Mouse (Mus musculus) liver, adult 2 months (tissue): ENCODE results near the gene Cct3. TPM values are rescaled to one million over a fixed set of nuclear protein-coding genes. Genes with fewer than 3 reads are reported as not detected.
"Not testable (repeated sequence)": the region's sequence is repeated elsewhere in the genome, so short reads cannot be mapped to it uniquely, and the experiment has no call there.

Experiments
- DNase-seq: peaks from one replicate; pipeline ENCODE4 v3.0.0-alpha.2; 2011; ENCODE audit warnings: low read depth, low spot score; ENCODE audit errors: extremely low read depth
- H3K27ac ChIP-seq: fragments of 200-500 bp; replicated peaks from 2 replicates; pipeline ENCODE4 v1.5.1; 2012; ENCODE audit warnings: low read depth, mild to moderate bottlenecking, control low read depth, inconsistent platforms, low read length; ENCODE audit not compliant: insufficient read depth
- H3K27me3 ChIP-seq: fragments of 200-500 bp; 2 replicates; pipeline ENCODE4 v1.6.1; 2012; ENCODE audit warnings: mild to moderate bottlenecking, moderate library complexity, low read length, inconsistent platforms; ENCODE audit not compliant: control insufficient read depth, insufficient read depth
- H3K36me3 ChIP-seq: fragments of 200-500 bp; 2 replicates; pipeline ENCODE4 v1.6.1; 2012; ENCODE audit warnings: low read length, inconsistent platforms; ENCODE audit not compliant: control insufficient read depth, insufficient read depth
- H3K4me1 ChIP-seq: fragments of 200-500 bp; 2 replicates; pipeline ENCODE4 v1.6.1; 2011; ENCODE audit warnings: low read length; ENCODE audit not compliant: control insufficient read depth, insufficient read depth
- H3K4me3 ChIP-seq: fragments of 200-500 bp; 2 replicates; pipeline ENCODE4 v1.5.1; 2011; ENCODE audit warnings: low read depth, mild to moderate bottlenecking, control low read depth, low read length, moderate library complexity; ENCODE audit not compliant: insufficient read depth
- H3K79me2 ChIP-seq: fragments of 200-500 bp; 2 replicates; pipeline ENCODE4 v1.6.1; 2012; ENCODE audit warnings: inconsistent platforms, mild to moderate bottlenecking, low read length, moderate library complexity; ENCODE audit not compliant: control insufficient read depth, insufficient read depth
- H3K9ac ChIP-seq: fragments of 200-500 bp; 2 replicates; pipeline ENCODE4 v1.6.1; 2012; ENCODE audit warnings: low read depth, mild to moderate bottlenecking, control low read depth, inconsistent platforms, low read length
- CTCF ChIP-seq: fragments of 200-500 bp; IDR thresholded peaks from 2 replicates; pipeline ENCODE4 v1.5.1; 2011; ENCODE audit warnings: low read depth, low read length, control low read depth
- POLR2A ChIP-seq: fragments of 200-500 bp; IDR thresholded peaks from 2 replicates; pipeline ENCODE4 v1.6.1; 2011; ENCODE audit warnings: low read length, control low read depth; ENCODE audit not compliant: insufficient read depth; ENCODE audit errors: extremely low read depth
- WGBS: fragments of 180-500 bp; shearing (Covaris S2); methylation state at CpG from one replicate; pipeline ENCODE4 v1.1.7; 2018; 5-methylcytosine and 5-hydroxymethylcytosine counted together
- polyA plus RNA-seq: library from polyadenylated mRNA; depleted of rRNA; stranded (reverse); fragments of >200 nt; gene quantifications from 2 replicates; pipeline ENCODE4 v1.2.3, GENCODE M21; 2012
- total RNA-seq: library from RNA; depleted of rRNA; stranded (reverse); fragments of >200 nt; gene quantifications from 2 replicates; pipeline ENCODE4 v1.2.3, GENCODE M21; 2014

Cct3 gene
- total and polyA plus RNA-seq, 2 experiments: 79.7 to 104 TPM

- Histone ChIP-seq H3K27me3 (no peaks in the 10 kb centered on the region), H3K27ac (no peak overlapping the region), H3K4me1 (peaks cover 2% of the 10 kb centered on the region), H3K79me2 (no peaks in the 10 kb centered on the region), H3K9ac (no peak overlapping the region), H3K4me3 (no peak overlapping the region), H3K36me3 (no peaks in the 10 kb centered on the region)
- TF ChIP-seq POLR2A: no peak
- TF ChIP-seq CTCF: no peak
- no peak for DNase-seq
- WGBS: 85% methylated on average over 6 of the region's 6 CpGs
Observed at GRCm38 (mm10) chr3:88255950-88256349, 41.0 kb upstream of the Cct3 start.

GRCm38 (mm10) chr3:88256382-88256781 is 40.5 kb upstream of the Cct3 start:
- Histone ChIP-seq H3K4me3 (no peak overlapping the region), H3K9ac (no peak overlapping the region), H3K79me2 (no peaks in the 10 kb centered on the region), H3K4me1 (peaks cover 2% of the 10 kb centered on the region), H3K27ac (no peak overlapping the region), H3K36me3 (no peaks in the 10 kb centered on the region), H3K27me3 (no peaks in the 10 kb centered on the region)
- DNase-seq: no peak
- 64% methylated on average over 7 of the region's 7 CpGs for WGBS
- TF ChIP-seq POLR2A: no peak

GRCm38 (mm10) chr3:88262346-88262745 is 34.6 kb upstream of the Cct3 start:
- no peak overlapping the region for H3K9ac ChIP-seq
- no peaks in the 10 kb centered on the region for H3K36me3 ChIP-seq
- no peaks in the 10 kb centered on the region for H3K4me1 ChIP-seq
- H3K79me2 ChIP-seq: no peaks in the 10 kb centered on the region
- 78% methylated on average over 3 of the region's 3 CpGs for WGBS
- no peak for DNase-seq
- no peak overlapping the region for H3K4me3 ChIP-seq
- no peak for TF ChIP-seq CTCF
- no peak for TF ChIP-seq POLR2A
- H3K27ac ChIP-seq: no peak overlapping the region
- H3K27me3 ChIP-seq: no peaks in the 10 kb centered on the region

GRCm38 (mm10) chr3:88268014-88268413 is 28.9 kb upstream of the Cct3 start:
- not testable (repeated sequence) for H3K4me3 ChIP-seq, DNase-seq, H3K9ac ChIP-seq, H3K4me1 ChIP-seq, H3K36me3 ChIP-seq, H3K79me2 ChIP-seq, H3K27ac ChIP-seq, H3K27me3 ChIP-seq
- WGBS: 81% methylated on average over 6 of the region's 6 CpGs

- TF ChIP-seq POLR2A (no peak), CTCF (no peak)
- 78% methylated on average over 5 of the region's 5 CpGs for WGBS
- H3K4me3 ChIP-seq: no peak overlapping the region
- H3K27ac ChIP-seq: no peak overlapping the region
- no peak overlapping the region for H3K9ac ChIP-seq
- no peaks in the 10 kb centered on the region for H3K79me2 ChIP-seq
- peak; percentile 30 for DNase-seq
- no peaks in the 10 kb centered on the region for H3K27me3 ChIP-seq
- H3K4me1 ChIP-seq: no peaks in the 10 kb centered on the region
- H3K36me3 ChIP-seq: no peaks in the 10 kb centered on the region
Observed at GRCm38 (mm10) chr3:88268991-88269390, 27.9 kb upstream of the Cct3 start.

- not testable (repeated sequence) for DNase-seq, H3K4me3 ChIP-seq, H3K79me2 ChIP-seq, H3K27ac ChIP-seq, H3K27me3 ChIP-seq, H3K9ac ChIP-seq, H3K4me1 ChIP-seq, H3K36me3 ChIP-seq
- WGBS: 92% methylated on average over 2 of the region's 2 CpGs
Observed at GRCm38 (mm10) chr3:88271298-88271697, 25.6 kb upstream of the Cct3 start.
